Mouse (Mus musculus): Measurements from ENCODE around the gene Higd1c.
"Not testable (repeated sequence)": the region's sequence is repeated elsewhere in the genome, so short reads cannot be mapped to it uniquely, and the experiment has no call there.

Higd1c gene

GRCm38 (mm10) chr15:100406088-100406487 is 41.7 kb downstream of the Higd1c start:
- in situ Hi-C loops (cut with MboI; ENCODE audit: low sequenced_read_pairs), result no loop called here

- in situ Hi-C loops (cut with MboI; ENCODE audit: low sequenced_read_pairs), result no loop called here
Measured at GRCm38 (mm10) chr15:100410918-100411672, 46.8 kb downstream of the Higd1c start.

- in situ Hi-C loops (cut with MboI; ENCODE audit: low sequenced_read_pairs), result no loop called here
Measured at GRCm38 (mm10) chr15:100411731-100412130, 47.4 kb downstream of the Higd1c start.

- in situ Hi-C loops (cut with MboI; ENCODE audit: low sequenced_read_pairs), result no loop called here
Measured at GRCm38 (mm10) chr15:100413306-100413705, 49.0 kb downstream of the Higd1c start.

GRCm38 (mm10) chr15:100414011-100414410 is 49.7 kb downstream of the Higd1c start:
- in situ Hi-C loops (cut with MboI; ENCODE audit: low sequenced_read_pairs), result no loop called here

- in situ Hi-C loops (cut with MboI; ENCODE audit: low sequenced_read_pairs), result no loop called here
Measured at GRCm38 (mm10) chr15:100414942-100415341, 50.6 kb downstream of the Higd1c start.

GRCm38 (mm10) chr15:100415684-100416083 is 51.3 kb downstream of the Higd1c start:
- in situ Hi-C loops (cut with MboI; ENCODE audit: low sequenced_read_pairs), result no loop called here

GRCm38 (mm10) chr15:100417854-100418450 is 53.6 kb downstream of the Higd1c start:
- in situ Hi-C loops (cut with MboI; ENCODE audit: low sequenced_read_pairs), result no loop called here

GRCm38 (mm10) chr15:100419311-100419710 is 55.0 kb downstream of the Higd1c start:
- in situ Hi-C loops (cut with MboI; ENCODE audit: low sequenced_read_pairs), result no loop called here

GRCm38 (mm10) chr15:100419901-100420745 is 55.8 kb downstream of the Higd1c start:
- in situ Hi-C loops (cut with MboI; ENCODE audit: low sequenced_read_pairs), result no loop called here

- in situ Hi-C loops (cut with MboI; ENCODE audit: low sequenced_read_pairs), result no loop called here
Measured at GRCm38 (mm10) chr15:100421059-100421757, 56.9 kb downstream of the Higd1c start.

GRCm38 (mm10) chr15:100421758-100422197 is 57.4 kb downstream of the Higd1c start, which contains the start of gene Gm5475:
TSS of gene Gm5475 (plus strand) at chr15:100422147.
- in situ Hi-C loops (cut with MboI; ENCODE audit: low sequenced_read_pairs), result not testable (repeated sequence)

GRCm38 (mm10) chr15:100422476-100422875 is 58.1 kb downstream of the Higd1c start:
- in situ Hi-C loops (cut with MboI; ENCODE audit: low sequenced_read_pairs), result no loop called here

GRCm38 (mm10) chr15:100422899-100423860 is 58.8 kb downstream of the Higd1c start:
- in situ Hi-C loops (cut with MboI; ENCODE audit: low sequenced_read_pairs), result no loop called here

- in situ Hi-C loops (cut with MboI; ENCODE audit: low sequenced_read_pairs), result no loop called here
Measured at GRCm38 (mm10) chr15:100423916-100424315, 59.6 kb downstream of the Higd1c start.

GRCm38 (mm10) chr15:100424396-100425122 is 60.2 kb downstream of the Higd1c start, which contains the start of gene Slc11a2:
TSS of gene Slc11a2 (minus strand) at chr15:100425072.
- in situ Hi-C loops (cut with MboI; ENCODE audit: low sequenced_read_pairs), result no loop called here

- in situ Hi-C loops (cut with MboI; ENCODE audit: low sequenced_read_pairs), result no loop called here
Measured at GRCm38 (mm10) chr15:100428296-100428905, 64.1 kb downstream of the Higd1c start.

- in situ Hi-C loops (cut with MboI; ENCODE audit: low sequenced_read_pairs), result no loop called here
Measured at GRCm38 (mm10) chr15:100429959-100430565, 65.7 kb downstream of the Higd1c start.
